8 mouse cellular contexts compared by ENCODE assay signal in genomic region chr3:35574402-35574801, GRCm38 (mm10).
DNase-seq lines count a peak whose midpoint lies in the region.

No protein-coding gene starts in this region.

- peak; percentile 35 for DNase-seq in gastrocnemius, postnatal 10 days
- DNase-seq in gastrocnemius, postnatal 4 days (ENCODE audit: low spot score in 2 of 2), result no peak
- peak; percentile 38 for DNase-seq in 416B (ENCODE audit: low read depth)
- DNase-seq in cerebellum, postnatal 25 days, result peak; percentile 31 to 36
- peak; percentile 74 to 79 for DNase-seq in frontal cortex, postnatal 36 days (ENCODE audit: low spot score in 2 of 2)
- DNase-seq in left cerebral cortex, postnatal 25 days (ENCODE audit: low spot score in 2 of 2), result peak; percentile 61 to 74
- DNase-seq in right cerebral cortex, adult 18-20 months, result peak; percentile 62
- no peak for DNase-seq in spleen, adult 18-20 months

- intact Hi-C loops in left cerebral cortex, postnatal 25 days (cut with DNase I), result loop anchor here (2.0 to 10.0 kb wide), 4 partner anchors 92 to 1342 kb away; no protein-coding TSS in a partner anchor

Comparison
In these comparisons a context has a peak if more than half of its experiments do, and no peak if none do; other contexts are left out.
1. DNase-seq: peak in gastrocnemius, postnatal 10 days (single experiment), 416B (single experiment), cerebellum, postnatal 25 days (2 of 2), frontal cortex, postnatal 36 days (2 of 2), left cerebral cortex, postnatal 25 days (2 of 2) and right cerebral cortex, adult 18-20 months (single experiment); none in gastrocnemius, postnatal 4 days (0 of 2) and spleen, adult 18-20 months (0 of 2).